Mouse (Mus musculus) ovary, postnatal 36 days (tissue): ENCODE results near the gene Far1.

Experiments used
- DNase-seq: peaks from one replicate; pipeline ENCODE4 v3.0.0; 2022; ENCODE audit warnings: low spot score, mixed read lengths

The Far1 gene

DNA sequence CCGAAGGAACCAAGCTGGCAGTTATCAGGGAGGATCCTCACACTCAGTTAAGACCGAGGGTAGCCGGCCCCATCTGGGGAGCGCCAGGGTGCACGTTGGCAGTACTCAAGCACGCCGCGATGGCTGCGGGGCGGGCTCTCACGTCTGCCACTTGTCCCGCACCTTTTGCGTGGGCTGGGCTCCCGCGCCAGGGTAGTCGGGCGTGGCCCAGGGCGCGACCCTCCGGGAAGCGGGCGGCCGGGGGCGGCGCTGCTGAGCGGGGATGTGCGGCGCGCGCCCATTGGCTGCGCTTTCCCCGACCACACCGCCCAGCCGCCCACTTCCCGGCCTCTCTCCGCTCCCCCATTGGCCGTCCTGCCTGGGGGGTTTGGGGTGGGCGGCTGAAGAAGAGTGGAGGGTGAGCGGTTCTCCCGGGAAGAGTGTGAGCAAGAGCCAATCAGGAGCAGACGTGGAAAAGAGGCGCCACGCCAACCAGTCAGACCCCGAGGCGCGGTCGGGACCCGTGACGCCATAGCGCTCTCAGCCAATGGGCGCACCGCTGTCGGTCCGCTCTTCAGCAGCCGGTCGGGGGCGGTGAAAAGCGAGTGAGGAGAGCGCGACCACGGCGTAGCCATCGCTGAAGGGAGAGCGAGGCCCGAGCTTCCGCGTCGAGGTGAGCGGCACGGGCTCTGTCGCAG is at the start of gene Far1:
Gene Far1, plus strand, starts transcription at position 549 of the 677 bp plus-strand sequence.
- peak; percentile 97 for DNase-seq

DNA sequence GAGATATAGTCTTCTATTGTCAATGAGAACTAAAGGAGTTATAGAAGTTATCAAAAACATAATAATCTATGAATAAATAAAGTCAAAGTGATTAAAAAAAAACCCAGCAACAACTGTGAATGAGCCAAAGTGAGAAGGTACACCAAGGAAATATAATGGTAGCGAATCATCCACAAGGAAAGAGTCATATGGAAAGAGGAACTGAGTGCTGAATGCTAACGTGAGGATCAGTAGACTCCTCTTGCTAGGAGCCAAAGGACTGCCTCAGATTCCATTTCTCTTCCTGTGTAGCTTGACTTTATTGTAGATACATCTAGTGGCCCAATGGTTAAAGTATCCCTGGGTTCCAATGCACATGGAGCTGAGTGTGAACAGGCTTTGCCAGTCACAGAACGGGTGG is 45.3 kb upstream of the Far1 start:
- DNase-seq: no peak

DNA sequence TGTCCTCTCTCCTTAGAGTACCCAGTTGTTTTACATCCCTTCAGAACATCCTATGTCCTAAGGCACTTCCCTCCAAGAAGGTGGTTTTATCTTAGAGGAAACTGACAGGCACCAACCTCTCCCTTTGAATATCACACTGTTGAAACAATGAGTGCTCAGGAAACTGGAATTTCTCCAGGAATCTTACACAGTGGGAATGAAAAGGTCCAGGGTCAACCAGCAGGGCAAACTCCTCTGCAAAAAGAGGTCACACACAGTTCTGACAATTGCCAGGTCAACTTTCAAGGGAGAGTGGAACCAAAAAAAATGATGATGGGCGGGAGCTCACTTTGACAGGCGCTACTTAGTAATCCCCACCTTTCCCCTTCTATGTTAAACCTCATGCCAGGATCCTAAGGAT is 43.0 kb upstream of the Far1 start:
- no peak for DNase-seq

DNA sequence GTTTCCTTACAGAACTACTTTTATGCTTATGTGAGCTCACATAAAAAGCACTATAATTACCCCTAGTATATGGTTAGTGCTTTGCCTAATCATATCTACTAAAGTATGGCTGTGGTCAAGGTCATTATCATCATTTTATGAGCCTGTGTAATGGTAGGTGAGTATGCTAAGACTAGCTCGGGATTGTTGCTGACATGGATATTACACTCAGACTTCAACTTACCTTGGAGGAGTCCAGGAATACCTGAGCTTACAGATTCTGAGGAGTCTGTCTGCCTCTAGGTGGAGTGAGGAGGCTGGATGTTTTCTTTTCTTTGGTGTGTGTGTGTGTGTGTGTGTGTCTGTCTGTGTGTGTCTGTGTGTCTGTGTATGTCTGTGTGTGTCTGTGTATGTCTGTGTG is 42.0 kb upstream of the Far1 start:
- no peak for DNase-seq

DNA sequence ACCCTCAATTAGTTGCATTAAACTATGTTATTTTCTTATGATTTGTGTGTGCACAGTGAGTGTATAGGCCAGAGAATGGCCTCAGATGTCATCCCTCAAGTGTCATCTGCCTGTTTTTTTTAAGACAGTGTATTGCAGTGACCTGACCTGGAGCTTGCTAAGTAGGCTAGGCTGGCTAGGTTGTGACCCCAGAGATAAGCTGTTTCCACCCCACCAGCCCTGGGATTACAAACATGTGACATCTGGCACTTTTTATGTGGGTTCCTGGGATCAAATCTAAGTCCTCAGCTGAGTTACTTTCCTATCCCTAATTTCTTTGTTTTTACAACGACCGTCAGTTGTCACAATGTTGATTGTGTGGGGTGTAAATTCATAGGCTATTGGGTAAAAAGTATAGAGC is 17.8 kb upstream of the Far1 start:
- no peak for DNase-seq

DNA sequence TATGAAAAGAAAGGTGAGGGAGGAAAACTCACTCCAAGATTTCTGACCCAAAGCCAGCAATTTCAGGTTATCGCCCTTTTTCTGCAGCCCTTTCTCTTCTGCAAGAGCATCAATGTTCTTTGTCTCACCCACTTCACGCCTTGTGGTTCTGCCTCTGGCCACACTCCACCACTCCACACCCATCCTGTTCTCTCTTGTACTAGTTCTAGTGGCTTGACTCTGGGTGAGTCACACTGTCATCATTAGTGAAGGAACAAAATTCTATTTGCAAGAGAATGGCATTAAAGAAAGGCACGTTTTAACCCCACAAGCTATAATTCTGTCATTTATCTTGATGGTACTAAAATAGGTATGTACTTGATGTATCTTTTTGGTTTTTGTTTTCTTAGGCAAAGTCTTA is 15.2 kb upstream of the Far1 start:
- DNase-seq: no peak

DNA sequence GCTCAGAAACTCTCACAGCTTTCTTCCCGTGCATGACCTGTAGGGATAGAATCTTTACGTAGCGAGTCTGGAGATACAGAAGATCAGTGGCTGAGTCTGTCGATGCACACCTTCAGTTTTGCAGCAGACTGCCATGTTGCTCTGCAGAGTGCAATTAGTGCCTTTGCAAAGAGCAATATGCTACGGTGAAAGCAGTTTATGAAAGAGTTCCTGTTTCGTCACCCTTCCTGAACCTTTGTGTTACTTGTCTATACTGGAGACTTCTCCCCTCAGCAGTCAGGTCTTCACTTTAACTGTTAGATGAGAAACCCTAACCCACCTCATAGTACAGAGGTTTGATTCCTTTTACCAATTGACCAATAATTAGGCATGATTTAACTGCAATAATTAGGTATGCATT is 13.8 kb upstream of the Far1 start:
- no peak for DNase-seq

DNA sequence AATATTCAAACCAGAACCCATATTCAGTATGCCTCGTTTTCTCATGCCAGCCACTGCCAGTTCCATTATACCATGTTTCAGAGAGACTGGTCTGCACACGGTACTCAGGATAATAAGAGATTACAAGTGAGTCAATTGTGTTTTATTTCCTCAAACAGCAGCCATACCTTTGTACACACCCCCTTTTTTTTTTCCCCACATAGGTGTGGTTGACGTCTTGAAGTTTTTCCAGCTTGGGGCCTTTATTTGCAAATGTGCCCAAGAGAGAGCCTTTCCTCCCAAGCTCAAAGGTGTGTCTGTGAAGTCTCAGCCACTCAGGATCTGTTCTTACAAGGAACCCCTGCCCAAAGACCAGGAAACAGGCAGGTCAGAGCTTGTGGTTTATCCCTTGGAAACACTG is 11.2 kb upstream of the Far1 start:
- no peak for DNase-seq

DNA sequence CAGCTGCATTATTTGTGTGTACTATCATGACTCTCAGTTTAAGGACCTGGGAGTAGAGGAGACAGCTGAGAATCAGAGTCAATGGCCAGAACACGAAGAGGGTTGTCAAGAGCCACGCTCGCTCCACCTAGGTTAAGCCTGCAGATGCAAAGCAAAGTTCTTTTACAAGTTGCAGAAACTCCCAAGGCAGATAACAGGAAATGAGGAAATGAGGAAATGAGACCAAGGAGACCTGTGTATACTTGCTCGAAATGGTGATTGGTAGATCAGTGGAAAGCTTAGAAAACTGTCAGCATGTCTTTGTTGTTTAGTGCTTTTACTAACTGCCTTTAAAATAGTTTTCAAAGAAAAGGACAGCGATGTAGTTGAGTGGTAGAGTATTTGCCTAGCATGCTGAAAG is 8.6 kb upstream of the Far1 start:
- DNase-seq: no peak

DNA sequence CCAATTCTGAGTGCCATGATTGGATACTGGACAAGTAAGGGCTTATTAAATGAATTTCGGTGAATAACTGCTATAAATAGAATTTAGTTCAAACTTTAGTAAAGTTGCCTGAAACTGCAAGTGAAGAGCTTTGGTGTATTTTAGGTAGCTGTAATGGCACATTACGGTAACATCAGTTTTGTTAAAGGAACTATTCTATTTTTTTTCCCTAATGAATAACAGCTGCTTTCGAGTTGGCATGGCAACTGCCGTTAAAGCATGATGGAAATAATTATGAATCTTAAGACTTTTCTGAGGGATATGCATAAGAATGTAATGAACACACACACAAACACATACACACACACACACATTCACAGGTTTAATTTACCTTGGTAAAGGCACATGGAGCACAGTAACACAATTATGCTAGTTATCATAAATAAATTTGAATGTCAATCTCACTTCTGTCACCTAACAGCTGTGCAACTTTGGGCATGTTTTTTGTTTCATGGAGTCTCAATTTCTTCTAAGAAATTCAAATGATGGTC is 8.1 kb upstream of the Far1 start:
- DNase-seq: no peak

DNA sequence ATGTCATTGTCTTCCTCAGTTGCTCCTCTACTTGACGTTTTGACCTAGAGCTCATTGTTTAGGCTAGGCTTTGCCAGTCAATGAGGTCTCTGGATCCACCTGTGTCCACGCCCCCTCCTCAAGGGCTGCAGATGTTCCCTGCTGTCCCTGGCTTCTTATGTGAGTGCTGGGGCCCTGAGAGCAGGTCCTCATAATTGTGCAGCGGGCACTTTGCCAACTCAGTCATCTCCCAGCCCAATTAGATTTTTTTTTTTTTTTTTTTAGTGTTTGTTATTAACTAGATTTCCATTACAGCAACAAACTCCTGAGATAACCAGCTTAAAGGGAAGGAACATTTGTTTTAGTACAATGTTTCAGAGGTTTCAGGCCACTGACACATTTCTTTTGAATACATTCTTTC is 5.8 kb upstream of the Far1 start:
- no peak for DNase-seq

DNA sequence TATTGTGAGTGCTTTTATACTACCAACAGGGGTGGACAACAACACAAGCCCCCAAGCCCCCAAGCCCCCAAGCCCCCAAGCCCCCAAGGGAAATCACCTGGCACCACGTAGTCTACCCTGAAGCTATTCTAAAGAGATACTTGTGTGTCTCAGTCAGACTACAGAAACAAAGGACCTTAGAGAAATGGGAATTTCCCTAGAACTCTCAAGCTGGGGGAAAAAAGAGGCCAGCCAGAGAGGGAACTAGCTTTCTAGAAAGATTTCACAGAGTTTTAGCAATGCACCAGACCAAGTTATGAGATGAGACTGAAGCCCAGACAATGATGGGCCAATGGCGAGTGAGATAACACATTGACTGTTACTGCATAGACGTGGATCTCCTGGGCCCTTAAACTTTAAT is 2.2 kb upstream of the Far1 start:
- DNase-seq: no peak

DNA sequence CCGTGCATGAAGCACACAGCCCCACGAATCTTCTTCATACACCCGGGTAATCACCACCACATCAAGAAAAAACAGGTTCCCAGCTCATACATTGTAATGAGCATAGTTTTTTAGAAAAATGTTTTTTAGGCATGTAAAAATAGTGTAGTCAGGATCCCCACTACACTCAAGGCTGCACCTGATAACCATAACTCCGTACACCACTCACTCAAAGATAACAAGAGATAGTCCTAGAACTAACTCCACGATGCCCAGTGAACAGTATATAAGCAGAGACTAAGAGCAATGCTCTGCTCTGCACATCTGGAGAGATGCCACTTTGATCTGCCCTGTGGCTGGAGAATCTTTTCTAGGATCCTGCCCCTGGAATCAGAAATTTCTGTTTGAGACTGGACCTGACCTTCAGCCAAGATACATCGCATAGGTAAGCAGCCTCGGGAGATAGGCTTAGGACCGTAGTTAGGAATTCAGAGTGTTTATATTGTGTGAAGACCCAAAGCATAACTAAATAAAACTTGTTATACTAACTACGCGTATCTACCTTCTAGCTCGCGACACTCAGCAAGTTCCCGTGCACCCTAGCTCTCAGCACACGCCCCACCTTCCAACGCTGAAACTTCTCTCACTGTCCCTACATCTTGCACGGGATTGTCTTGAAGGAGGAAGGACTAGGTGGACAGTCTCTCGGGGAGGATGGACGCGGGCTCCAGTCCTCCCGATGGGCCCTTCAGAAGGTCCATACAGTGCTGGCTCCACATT is 928 bp upstream of the Far1 start:
- no peak for DNase-seq

DNA sequence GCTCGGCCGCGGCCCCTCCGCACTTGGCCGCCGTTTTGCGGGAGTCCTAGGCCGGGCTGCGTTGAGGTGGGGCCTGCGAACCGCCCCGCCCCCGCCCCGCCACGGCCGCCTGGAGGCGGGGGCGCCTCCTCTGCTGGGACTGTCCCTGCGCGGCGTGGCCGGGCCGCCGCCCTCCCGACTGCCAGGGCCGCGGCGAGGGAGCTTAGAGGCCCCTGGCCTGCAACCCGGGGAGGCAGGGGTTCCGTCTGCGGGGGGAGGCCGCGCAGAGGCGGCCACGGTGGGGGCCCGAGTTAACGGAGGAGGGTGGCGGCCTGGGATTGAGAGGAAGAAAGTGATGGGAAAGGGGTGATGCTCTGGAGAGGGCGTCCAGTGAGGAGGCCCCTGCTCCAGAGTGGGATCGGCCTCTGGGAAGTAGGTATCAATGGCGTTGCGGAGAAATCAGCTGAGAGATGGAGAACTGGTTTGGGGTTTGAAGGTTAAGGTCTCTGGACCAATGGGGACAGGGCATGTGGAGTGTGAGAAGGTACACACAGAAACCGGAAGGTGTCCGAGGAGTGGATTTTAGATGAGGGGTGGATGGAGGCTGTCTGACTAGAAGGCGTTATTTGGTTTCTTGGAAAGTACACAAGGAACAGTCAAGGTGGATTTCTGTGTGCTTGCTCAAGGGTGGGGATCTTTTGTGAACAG is 472 bp downstream of the Far1 start:
- no peak for DNase-seq

DNA sequence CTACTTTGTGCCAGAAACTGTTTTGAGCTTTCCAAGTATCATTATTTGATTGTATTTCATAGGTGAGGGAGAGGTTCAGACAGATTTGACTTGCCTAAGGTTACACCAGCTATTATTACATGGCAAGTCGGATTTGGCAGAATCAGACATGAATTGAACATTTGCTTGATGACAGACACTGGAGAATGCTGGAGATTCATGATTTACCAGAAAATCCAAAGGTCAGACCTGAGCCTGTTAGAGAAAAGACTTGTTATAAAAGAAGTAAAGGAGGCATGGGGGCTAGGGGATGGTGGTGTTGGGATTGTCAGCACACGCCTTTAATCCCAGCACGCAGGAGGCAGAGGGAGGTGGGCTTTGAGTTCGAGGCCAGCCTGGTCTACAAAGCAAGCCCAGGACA is 2.2 kb downstream of the Far1 start:
- no peak for DNase-seq

DNA sequence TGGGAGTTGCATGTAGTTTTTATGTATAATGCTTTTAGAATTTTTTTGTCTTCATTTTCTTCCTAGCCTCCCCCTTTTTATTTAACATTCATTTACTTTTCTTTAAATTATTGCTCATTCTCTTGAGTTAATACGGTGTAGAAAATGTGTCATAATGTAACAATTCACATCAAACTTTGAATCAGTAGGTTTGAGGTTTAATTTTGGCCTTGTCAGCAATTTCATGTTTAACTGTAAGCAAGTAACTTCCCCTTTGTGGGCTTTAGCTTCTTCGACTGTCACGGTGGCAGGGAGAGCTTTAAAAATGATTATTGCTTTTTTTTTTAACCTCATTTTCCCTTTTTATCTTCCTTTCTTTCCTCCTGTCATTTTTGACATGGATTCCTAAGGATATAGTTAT is 4.8 kb downstream of the Far1 start:
- DNase-seq: no peak

DNA sequence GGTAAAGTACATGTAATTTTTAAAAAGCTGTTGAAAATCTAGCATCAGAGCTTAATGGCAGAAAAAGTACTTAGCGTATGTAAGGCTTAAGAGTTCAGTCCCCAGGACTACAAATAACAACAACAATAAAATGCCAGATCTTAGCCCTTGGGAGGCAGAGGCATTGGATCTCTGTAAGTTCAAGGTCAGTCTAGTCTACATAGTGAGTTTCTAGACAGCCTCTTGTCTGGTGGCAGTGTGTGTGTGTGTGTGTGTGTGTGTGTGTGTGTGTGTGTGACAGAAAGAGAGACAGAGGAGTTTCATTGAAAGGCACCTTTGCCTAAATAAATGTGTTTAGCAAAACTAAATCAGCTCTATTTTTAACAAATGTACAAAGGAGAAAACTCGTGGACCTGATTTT is 5.3 kb downstream of the Far1 start:
- DNase-seq: no peak

DNA sequence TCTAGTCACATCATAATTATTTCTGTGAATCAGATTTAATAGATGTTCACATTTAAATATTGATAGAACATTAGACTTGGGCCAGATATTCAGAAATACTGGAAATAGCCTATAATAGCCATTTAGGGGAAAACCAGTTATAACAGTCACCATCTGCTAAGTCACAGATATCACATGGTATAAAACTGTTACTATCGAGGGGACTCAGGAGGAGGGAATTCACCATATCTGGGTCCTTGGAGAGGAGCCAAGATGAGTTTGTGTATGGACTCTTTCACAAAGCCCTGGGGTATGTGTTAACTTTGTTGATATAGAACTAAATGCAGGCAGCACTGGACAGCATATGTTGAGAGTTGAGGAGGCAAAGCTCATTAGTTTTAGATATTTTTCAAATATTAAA is 29.5 kb downstream of the Far1 start:
- no peak for DNase-seq

DNA sequence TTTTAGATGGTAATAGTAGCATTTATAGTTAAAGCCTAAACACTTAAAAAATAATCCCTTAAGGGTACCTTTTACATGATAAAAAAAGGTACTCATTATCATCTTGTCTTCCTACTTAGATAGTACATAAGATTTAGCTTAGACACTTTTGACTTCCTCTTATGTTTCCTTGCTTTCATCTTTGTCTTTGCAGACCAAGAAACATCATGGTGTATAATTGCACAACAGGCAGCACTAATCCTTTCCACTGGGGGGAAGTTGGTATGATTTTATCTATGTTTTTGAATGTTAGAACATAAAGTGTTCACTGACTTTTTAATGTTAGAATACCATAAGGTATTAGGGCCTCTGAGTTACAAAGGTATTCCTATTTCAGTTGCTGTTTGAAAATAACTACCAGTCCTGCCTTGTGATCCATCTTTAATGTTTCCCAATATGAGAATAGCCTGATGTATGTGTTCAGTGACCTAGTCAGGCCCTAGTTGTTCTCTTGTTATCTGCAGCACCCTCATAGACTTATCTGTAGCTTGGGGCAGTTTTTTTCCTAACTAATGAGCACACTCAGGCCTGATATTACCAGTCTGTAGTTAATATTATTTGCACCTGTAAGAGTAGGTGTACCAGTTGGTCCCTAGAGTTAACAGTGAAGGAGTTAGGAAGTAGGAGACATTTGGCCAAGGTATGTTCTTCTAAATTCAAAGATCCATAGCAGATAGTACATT is 38.3 kb downstream of the Far1 start:
- DNase-seq: no peak

DNA sequence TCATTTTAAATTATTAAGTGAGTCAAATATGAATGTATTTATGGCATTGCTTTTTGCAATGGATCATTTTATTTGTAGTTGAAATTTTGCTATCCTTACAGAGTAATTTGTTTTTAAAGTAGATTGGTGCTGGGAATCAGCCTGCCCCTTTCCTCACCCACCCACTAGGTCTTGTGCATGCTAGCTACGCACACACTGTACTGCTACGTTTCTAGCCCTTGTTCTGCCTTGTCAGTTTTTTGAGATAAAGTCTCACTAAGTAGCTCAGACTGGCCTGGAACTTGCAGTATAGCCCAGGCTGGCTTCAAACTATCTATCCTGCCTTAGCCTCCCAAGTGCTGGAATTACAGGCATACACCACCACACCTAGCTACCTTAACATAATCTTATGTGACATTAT is 38.9 kb downstream of the Far1 start:
- no peak for DNase-seq

DNA sequence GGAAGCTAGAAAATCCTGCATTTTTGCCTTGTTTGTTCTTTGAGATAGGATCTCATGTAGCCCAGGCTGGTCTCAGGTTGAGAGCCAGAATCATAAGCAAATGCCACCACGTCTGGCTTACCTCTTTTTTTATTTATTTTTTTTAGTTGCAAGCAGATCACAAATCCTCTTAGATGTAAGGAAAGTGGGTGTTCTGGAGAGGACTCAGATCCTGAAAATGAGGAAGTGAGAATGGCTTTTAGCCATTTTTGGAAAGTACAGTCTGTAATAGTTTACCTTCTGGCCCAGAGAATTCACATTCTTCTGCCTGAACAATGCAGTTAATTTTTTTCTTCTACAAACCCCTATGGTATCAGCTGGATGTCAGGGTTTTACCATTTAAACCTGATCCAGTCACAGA is 42.5 kb downstream of the Far1 start:
- no peak for DNase-seq

DNA sequence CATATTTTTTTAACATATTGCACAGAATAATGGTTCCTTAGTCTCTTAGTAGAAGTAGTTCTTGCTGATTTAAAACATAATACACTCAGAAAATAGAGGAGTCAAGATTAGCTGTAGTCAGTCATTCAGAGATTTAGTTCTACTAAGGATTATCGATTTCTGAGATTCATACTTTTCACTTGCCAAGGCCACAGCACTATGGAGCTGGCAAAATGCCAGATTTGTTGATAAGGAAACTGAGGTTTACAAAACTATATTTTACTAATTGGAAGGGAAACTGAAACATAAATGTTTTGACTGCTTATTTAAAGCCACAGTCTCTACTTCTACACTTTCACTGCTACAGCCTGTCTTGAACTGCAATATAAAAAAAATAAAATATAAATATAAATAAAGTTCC is 53.3 kb downstream of the Far1 start:
- DNase-seq: no peak

DNA sequence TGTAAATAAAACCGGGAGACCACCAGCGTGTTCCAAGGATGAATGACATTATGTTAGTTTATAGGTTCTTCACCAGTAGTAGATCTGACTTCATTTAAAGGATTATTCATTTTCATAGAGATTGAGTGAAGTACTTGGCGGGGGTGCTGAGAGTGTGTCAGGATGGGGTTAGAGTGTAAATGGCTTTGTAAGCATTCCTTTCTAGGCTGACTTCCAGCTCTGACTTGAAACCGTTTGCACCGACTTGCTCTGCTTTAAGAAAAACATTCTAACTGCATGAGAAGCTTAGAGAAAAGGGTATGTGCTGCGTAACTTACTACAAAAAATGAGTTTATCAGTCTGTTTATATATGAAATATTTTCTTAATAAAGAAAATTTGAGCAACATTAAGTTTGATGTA is 57.5 kb downstream of the Far1 start:
- DNase-seq: no peak
